In genomic region chr14:122003812-122004211, GRCm38 (mm10) we compare ENCODE assay signal across 20 mouse cellular contexts. TPM values are rescaled to one million over a fixed set of nuclear protein-coding genes. Genes with fewer than 3 reads are reported as not detected.
DNase-seq lines count a peak whose midpoint lies in the region; ATAC-seq and TF ChIP-seq lines count a peak whose summit lies in the region.
"Had no signal": no experiment of that assay in that cellular context is flagged by ENCODE, and none has a peak within 500 bp of the region (broad histone marks: within the 10 kb centered on the region; RNA-seq: fewer than 3 reads in every experiment).

No protein-coding gene starts in this region.

- H3K36me3 ChIP-seq in liver, embryonic 12.5 days: peaks cover 4% of the 10 kb centered on the region; the same call in 1 of the 2 replicates
- H3K36me3 ChIP-seq in liver, embryonic 16.5 days (ENCODE audit: control insufficient read depth, insufficient read depth): no peaks in the 10 kb centered on the region
- no peaks in the 10 kb centered on the region for H3K36me3 ChIP-seq in stomach, postnatal 0 days (ENCODE audit: control insufficient read depth, insufficient read depth, low read length)
- H3K36me3 ChIP-seq in forebrain, embryonic 12.5 days (replicated peaks): peaks cover 2% of the 10 kb centered on the region
- H3K36me3 ChIP-seq: heart, embryonic 15.5 days had no signal

- no peak overlapping the region for H3K27ac ChIP-seq in liver, embryonic 12.5 days
- H3K27ac ChIP-seq in liver, embryonic 16.5 days (ENCODE audit: low read length): no peak overlapping the region
- no peak overlapping the region for H3K27ac ChIP-seq in stomach, postnatal 0 days (replicated peaks)
- H3K27ac ChIP-seq in forebrain, embryonic 12.5 days: no peak overlapping the region
- H3K27ac ChIP-seq: embryonic facial prominence, embryonic 10.5 days; heart, adult 2 months; heart, embryonic 15.5 days; hindbrain, embryonic 13.5 days; hindbrain, postnatal 0 days had no signal

- H3K27me3 ChIP-seq in liver, embryonic 12.5 days (replicated peaks): no peaks in the 10 kb centered on the region
- no peaks in the 10 kb centered on the region for H3K27me3 ChIP-seq in liver, embryonic 16.5 days (ENCODE audit: control insufficient read depth, insufficient read depth, low read depth, low read length)
- no peaks in the 10 kb centered on the region for H3K27me3 ChIP-seq in stomach, postnatal 0 days (ENCODE audit: control insufficient read depth, insufficient read depth, low read length)
- no peaks in the 10 kb centered on the region for H3K27me3 ChIP-seq in forebrain, embryonic 12.5 days
- H3K27me3 ChIP-seq: heart, embryonic 15.5 days; hindbrain, embryonic 13.5 days had no signal

- H3K4me1 ChIP-seq in liver, embryonic 12.5 days: peaks cover 22% of the 10 kb centered on the region
- peaks cover 6% of the 10 kb centered on the region; the same call in 1 of the 2 replicates for H3K4me1 ChIP-seq in liver, embryonic 16.5 days (ENCODE audit: control insufficient read depth, low read depth, low read length)
- H3K4me1 ChIP-seq in stomach, postnatal 0 days (replicated peaks; ENCODE audit: control insufficient read depth, insufficient read depth): no peaks in the 10 kb centered on the region
- no peaks in the 10 kb centered on the region for H3K4me1 ChIP-seq in forebrain, embryonic 12.5 days
- H3K4me1 ChIP-seq: embryonic facial prominence, embryonic 10.5 days; hindbrain, embryonic 13.5 days had no signal

- peak; percentile 14 for DNase-seq in adipocyte (ENCODE audit: low spot score)
- no peak for DNase-seq in stomach, postnatal 0 days (ENCODE audit: low spot score)
- no peak for DNase-seq in thymus, postnatal 36 days
- DNase-seq: adrenal gland, postnatal 10 days; cerebellum, adult 11 months; cerebellum, adult 9-11 months; cerebellum, postnatal 36 days; gastrocnemius, postnatal 10 days; heart, adult 2 months; heart, postnatal 14 days had no signal

- no peaks in the 10 kb centered on the region for H3K9me3 ChIP-seq in liver, embryonic 12.5 days (replicated peaks)
- no peaks in the 10 kb centered on the region for H3K9me3 ChIP-seq in liver, embryonic 16.5 days (replicated peaks; ENCODE audit: control insufficient read depth, low read length)
- H3K9me3 ChIP-seq in stomach, postnatal 0 days (ENCODE audit: control insufficient read depth, low read length): no peaks in the 10 kb centered on the region
- no peaks in the 10 kb centered on the region for H3K9me3 ChIP-seq in forebrain, embryonic 12.5 days
- H3K9me3 ChIP-seq: embryonic facial prominence, embryonic 10.5 days; heart, embryonic 15.5 days; hindbrain, embryonic 13.5 days had no signal

- TF ChIP-seq CTCF in stomach, postnatal 0 days (IDR thresholded peaks at IDR 0.05; ENCODE audit: low read depth): no peak

- no peak overlapping the region for H3K9ac ChIP-seq in liver, embryonic 12.5 days
- no peak overlapping the region for H3K9ac ChIP-seq in liver, embryonic 16.5 days (ENCODE audit: low read depth, low read length)
- no peak overlapping the region for H3K9ac ChIP-seq in stomach, postnatal 0 days (ENCODE audit: low read length)
- no peak overlapping the region for H3K9ac ChIP-seq in forebrain, embryonic 12.5 days
- H3K9ac ChIP-seq: heart, embryonic 15.5 days; hindbrain, embryonic 13.5 days had no signal

- TF ChIP-seq EP300 in stomach, postnatal 0 days (optimal IDR thresholded peaks at IDR 0.05): no peak

- peak; percentile 82 for ATAC-seq in liver, embryonic 12.5 days
- ATAC-seq in liver, embryonic 16.5 days (ENCODE audit: low read depth): peak; percentile 58; the same call in 1 of the 2 replicates
- ATAC-seq in stomach, postnatal 0 days (ENCODE audit: low FRiP score, low TSS enrichment): 0 out of 2 replicates have a peak, but pooled peaks have one; percentile 15
- no peak for ATAC-seq in forebrain, embryonic 12.5 days (ENCODE audit: low FRiP score)
- ATAC-seq: forebrain, embryonic 14.5 days; hindbrain, postnatal 0 days had no signal

- H3K4me2 ChIP-seq in liver, embryonic 12.5 days: no peak overlapping the region
- no peak overlapping the region for H3K4me2 ChIP-seq in liver, embryonic 16.5 days (ENCODE audit: low read depth, low read length)
- no peak overlapping the region for H3K4me2 ChIP-seq in stomach, postnatal 0 days (replicated peaks; ENCODE audit: low read depth)
- no peak overlapping the region for H3K4me2 ChIP-seq in forebrain, embryonic 12.5 days
- H3K4me2 ChIP-seq: heart, embryonic 11.5 days; heart, embryonic 15.5 days; hindbrain, embryonic 13.5 days had no signal

- H3K4me3 ChIP-seq in liver, embryonic 12.5 days: no peak overlapping the region
- H3K4me3 ChIP-seq in liver, embryonic 16.5 days (ENCODE audit: low read depth, low read length): no peak overlapping the region
- no peak overlapping the region for H3K4me3 ChIP-seq in stomach, postnatal 0 days (ENCODE audit: low read depth, low read length)
- H3K4me3 ChIP-seq in forebrain, embryonic 12.5 days (replicated peaks): no peak overlapping the region
- H3K4me3 ChIP-seq: embryonic facial prominence, embryonic 10.5 days; heart, adult 2 months; heart, embryonic 15.5 days; hindbrain, embryonic 13.5 days had no signal

RNA-seq across cellular contexts. Expression of gene Timm8a2, which starts 30.7 kb away (rescaled TPM):
- polyA plus RNA-seq in liver, embryonic 12.5 days (2016; fragmentation: Nextera tagmentation; extraction: Ambion mirVana): not detected in 2 replicates
- not detected in 2 replicates for polyA plus RNA-seq in liver, embryonic 16.5 days (2015; fragmentation: Nextera tagmentation; extraction: Ambion mirVana)
- polyA plus RNA-seq in stomach, postnatal 0 days (2015; fragmentation: Nextera tagmentation; extraction: Ambion mirVana): not detected in 2 replicates
- polyA plus RNA-seq in forebrain, embryonic 12.5 days (2016; fragmentation: Nextera tagmentation; extraction: Ambion mirVana): not detected in 2 replicates
- polyA plus RNA-seq: embryonic facial prominence, embryonic 10.5 days; embryonic facial prominence, embryonic 14.5 days; forebrain, embryonic 14.5 days; heart, adult 2 months; heart, embryonic 11.5 days; heart, embryonic 15.5 days; hindbrain, embryonic 13.5 days; hindbrain, postnatal 0 days had no signal

RNA-seq across cellular contexts. Expression of gene Gpr183, which starts 38.8 kb away (rescaled TPM):
- polyA plus RNA-seq in liver, embryonic 12.5 days (2016; fragmentation: Nextera tagmentation; extraction: Ambion mirVana): 1.8 and 2.1 TPM in 2 replicates
- 1.1 and 1.7 TPM in 2 replicates for polyA plus RNA-seq in liver, embryonic 16.5 days (2015; fragmentation: Nextera tagmentation; extraction: Ambion mirVana)
- polyA plus RNA-seq in stomach, postnatal 0 days (2015; fragmentation: Nextera tagmentation; extraction: Ambion mirVana): 1.8 and 2.0 TPM in 2 replicates
- 1.4 and 1.8 TPM in 2 replicates for polyA plus RNA-seq in forebrain, embryonic 12.5 days (2016; fragmentation: Nextera tagmentation; extraction: Ambion mirVana)
